Mouse (Mus musculus): Measurements from ENCODE around the gene Trak2.
"Not testable (repeated sequence)": the region's sequence is repeated elsewhere in the genome, so short reads cannot be mapped to it uniquely, and the experiment has no call there.

The Trak2 gene

DNA sequence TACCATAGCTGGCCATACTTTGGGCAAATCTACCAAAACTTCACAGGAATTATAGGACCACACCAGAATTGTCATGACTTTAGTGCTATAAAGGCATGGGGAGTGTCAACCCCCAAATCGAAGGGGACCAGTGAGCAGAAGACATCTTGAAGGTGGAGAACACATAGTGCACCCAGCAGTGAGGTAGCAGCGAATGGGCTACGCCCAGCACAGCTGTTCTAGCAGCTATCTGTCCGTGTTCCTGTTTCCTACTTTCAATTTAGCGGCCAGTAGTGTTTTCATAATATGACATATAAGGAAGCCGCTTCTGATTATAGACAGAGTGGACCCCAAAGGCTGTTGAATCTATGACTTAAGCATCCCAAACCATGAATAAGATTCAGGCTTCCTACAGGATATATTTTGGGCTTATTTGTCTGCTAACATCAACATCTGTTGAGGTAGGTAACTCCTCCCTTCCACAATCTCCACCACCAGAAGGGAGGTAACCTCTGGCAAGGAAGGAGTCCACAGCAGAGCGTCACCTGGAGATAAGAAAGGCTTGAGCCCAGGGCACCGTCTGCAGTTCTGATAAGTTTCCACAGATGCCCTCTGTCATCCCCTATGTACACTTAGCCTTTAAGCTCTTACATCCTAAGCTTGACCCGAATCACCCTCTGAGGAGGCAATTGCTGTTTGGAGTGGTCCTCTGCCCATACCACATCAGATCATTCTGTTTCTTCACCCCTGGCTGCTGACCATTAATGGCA, 19.4 kb downstream of the Trak2 start:
- no peak for DNase-seq

DNA sequence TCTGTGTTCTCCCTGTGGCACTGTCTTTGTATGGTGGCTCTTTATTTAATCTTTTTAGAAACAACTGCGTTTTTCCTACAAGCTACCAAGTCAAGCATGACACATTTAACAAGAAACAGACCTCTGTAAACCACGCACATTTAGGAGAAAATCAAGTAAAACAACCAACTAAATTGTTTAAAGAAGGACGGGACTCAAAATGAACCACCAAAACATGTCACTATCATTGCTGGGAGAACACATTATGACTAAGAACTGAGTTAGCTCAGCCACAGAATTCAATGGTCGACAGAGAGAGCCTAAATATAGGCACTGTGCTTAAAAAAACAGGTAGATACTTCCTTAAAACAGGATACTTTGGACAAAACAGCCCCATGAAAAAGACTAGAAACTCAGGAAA, 20.2 kb downstream of the Trak2 start:
- no peak for DNase-seq

DNA sequence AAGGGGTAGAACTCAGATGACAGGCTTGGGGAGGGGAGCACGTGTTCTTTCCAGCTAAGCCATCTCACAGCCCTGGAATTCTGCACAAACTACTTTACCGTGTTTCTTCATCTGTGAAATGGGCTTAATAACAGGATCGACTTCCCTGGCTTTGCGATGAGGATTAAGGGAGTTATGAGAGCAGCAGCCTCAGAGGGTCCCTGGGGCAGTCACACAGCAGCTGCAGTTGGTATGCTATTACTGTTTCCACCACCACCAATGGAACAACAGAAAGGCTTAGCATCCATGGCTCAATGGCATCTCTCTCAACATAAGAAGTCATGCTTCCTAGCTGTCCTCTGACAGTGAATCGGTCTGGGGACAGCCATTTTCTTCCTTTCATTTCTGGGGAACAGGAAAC, 20.7 kb downstream of the Trak2 start:
- no peak for DNase-seq

- DNase-seq: no peak
Observed at GRCm38 (mm10) chr1:58951841-58952240, 21.4 kb downstream of the Trak2 start.

GRCm38 (mm10) chr1:58950899-58951648, 22.2 kb downstream of the Trak2 start:
- DNase-seq: no peak

DNA sequence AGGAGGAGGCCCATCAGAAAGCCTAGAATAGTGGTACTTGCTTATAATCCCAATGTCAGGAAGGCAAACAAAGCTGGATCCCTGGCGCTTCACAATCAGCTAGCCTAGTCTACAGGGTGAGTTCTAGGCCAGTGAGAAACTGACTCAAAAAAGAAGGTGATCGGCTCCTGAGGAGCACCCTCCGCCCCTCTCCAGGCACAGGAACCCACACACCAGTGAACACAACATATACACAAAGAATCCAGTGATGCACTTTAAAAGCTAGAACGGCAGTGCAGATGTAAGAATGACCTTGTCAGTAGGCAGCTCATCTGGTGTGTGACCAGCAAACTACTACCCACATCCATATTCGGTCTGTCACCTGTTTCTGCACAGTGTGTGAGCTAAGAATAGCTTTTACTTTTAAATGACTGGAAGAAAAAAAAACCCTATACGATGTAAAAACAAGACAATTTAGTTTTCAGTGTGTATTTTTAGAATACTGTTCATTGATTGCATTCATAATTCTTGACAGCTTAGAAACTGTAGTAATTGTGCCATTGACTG, 23.6 kb downstream of the Trak2 start:
- DNase-seq: no peak

GRCm38 (mm10) chr1:58946718-58947117, 26.5 kb downstream of the Trak2 start:
- DNase-seq: no peak

- no peak for DNase-seq
Observed at GRCm38 (mm10) chr1:58945960-58946670, 27.1 kb downstream of the Trak2 start.

DNA sequence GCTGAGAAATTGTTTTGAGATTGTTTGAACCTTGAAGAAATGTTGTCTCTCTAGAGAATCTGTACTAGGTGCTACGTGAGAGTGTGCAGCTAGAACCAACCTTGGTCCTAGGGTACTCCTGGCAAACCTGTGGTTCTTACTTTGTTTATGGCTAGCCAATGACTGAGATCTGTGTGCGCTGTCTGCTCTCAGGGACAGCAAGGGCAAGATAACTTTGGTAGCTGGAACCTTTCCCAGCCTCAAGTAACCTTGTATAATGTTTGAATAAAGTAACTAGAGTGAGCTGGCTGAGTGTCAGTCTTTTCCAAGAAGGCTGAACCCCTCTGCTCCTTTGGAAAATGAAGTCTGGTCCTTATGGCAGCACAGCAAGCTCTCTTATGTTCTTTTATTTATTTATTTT, 27.7 kb downstream of the Trak2 start:
- no peak for DNase-seq

DNA sequence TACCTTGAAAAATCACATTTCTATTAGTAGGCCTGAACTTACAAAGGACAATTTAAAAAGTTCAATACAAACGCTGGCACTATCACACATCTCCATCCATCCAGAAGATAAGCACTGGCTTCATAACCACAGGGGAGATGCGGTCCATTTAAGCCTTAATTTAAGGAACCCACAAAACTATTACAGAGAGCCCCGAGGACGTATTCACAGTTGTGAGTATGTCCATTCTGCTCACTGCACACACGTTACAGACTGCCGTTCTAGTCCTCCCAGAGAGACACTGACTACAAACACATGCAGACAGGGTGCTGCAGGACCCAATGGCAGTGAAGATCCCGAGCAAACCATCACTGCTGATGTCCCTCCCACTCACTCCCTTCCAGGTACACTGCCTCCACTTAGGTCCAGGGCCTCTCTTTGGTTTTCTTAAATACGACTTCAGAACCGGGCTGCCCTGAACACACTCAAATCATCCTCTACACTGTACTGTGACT, 35.6 kb downstream of the Trak2 start:
- DNase-seq: no peak

DNA sequence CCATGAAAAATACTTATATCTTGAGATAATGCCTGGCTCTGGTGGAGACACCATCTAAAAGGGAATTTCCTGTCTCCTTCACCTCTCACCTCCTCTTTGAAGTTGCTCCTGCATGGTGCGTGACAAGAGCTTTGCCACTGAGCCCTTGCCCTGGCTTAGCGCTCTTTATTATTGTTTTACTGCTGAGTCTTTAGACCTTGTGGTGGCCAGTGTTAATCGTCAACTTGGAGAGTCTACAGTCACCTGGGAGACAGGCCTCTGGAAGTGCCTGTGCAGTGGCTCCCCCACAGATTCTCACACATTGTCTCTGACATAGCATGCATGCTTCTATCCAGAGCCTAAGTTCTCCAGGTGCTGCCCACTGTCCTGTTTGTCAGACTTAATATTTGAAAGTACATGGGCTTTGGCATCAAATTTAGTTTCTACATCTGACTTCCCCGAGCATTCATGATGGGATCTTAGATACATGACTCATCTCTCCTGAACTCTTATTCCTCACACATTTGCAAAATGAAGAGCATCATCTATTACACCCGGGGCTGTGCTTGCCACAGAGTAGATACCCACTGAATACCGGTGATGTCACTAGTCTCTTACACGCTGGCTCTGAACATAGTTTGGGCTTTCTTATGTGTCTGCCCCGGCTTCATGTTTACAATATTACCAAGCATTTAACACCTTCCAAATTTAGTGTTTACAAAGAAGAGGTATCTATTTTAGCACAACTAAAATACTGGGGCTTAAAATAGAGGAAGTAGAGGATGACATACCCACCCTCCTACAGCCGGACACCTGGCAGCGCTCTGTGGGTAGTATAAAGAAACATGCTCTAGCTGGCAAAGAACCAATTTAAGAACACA, 36.3 kb downstream of the Trak2 start:
- DNase-seq: no peak

- DNase-seq: no peak
Observed at GRCm38 (mm10) chr1:58926664-58927063, 46.6 kb downstream of the Trak2 start.

DNA sequence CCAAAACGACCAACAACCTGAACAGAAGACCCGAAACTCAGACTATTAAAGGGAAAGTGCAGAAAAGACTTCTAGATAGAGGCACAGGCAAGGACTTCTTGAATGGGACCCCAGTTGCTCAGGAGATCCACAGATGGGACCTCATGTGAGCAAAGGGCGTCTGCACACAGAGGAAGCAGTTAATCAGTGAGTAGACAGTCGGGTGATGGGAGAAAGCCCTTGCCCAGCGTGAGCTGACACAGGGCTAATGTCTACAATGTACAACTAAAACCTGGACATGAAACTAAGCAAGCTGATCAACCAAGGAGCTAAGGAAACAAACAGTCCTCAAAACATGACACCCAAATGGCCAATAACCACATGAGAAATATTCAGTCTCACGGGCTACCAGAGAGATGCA, 55.7 kb downstream of the Trak2 start:
- DNase-seq: no peak

DNA sequence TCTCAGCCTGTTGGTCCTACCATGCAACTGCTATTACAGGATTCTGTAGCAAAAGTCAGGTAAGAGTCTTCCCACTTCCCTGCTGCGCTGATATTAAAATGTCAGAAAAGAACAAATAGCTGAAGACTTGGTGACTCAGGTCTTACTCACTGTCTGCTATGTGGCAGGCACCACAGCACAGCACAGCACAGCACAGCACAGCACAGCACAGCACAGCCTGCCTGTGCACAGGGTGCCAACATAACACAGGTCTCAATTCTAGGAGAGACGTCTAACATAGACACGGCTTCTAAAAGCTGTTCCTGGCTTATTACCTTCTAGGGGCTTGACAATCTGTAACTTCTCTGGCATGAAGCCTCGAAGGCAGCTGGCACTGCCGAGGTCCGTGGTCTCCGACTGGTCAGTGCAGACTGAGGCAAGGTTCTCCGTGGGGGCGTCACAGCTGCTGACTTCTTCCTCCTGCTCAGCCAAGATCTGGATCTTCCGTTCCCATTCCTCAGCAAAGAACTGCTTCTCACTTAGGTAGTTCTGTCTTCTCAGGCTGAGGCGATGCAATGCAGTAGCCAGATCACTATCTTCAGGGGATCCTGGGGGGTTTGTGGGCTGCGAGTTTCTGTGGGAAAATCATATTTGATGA, 63.5 kb downstream of the Trak2 start:
- no peak for DNase-seq

GRCm38 (mm10) chr1:58903681-58904080, 69.5 kb downstream of the Trak2 start:
- no peak for DNase-seq

- DNase-seq: peak; percentile 18 to 27
Observed at GRCm38 (mm10) chr1:58897561-58897960, 75.7 kb downstream of the Trak2 start.

DNA sequence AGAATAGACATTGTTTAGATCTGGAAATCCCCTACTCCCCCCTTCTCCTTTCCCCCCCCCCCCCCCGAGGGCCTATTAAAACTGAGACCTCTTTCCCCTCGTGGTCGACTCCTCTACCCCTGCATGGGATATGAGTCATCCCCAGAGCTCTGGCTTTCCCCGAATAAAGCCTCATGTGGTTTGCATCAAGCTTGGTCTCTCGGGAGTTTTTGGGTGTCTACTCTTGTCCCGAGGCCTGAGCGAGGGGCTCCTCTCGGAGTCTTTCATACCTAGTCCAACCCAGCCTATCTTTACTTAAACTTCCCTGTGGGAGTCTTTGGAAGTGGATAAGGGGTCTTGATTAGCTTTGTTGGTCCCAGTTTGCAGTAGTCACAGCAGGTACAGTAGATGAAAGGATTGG, 80.8 kb downstream of the Trak2 start:
- DNase-seq: not testable (repeated sequence)

DNA sequence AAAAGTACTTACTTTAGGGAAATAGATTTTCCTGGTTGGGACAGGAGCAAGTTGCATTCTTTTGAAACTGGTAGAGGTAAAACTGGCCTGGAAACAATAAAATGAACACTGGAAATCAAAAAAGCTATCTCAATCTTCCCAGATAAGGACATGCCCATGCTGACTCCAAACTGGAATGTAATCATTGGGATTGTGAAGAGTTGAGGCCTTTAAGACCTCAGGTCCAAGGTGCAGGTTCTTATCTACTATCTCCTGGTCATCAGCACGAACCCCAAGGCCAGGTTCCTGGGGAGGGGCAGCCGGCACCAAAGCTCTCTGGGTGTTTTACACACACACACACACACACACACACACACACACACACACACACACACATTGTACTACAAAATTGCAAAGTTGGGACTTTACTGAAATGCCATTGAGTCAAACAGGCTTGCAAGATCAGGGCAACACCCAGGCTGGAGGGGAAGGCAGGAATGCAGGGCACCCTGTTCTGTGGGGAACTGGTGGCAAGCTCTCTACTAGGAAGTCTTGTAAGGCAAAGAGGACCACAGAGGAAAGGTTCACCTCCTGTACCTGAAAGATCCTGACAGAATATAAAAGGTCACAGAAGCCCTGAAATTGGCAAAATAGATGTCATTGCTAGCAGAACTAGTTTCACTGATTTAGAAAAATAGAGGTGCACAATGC, 81.6 kb downstream of the Trak2 start:
- not testable (repeated sequence) for DNase-seq

DNA sequence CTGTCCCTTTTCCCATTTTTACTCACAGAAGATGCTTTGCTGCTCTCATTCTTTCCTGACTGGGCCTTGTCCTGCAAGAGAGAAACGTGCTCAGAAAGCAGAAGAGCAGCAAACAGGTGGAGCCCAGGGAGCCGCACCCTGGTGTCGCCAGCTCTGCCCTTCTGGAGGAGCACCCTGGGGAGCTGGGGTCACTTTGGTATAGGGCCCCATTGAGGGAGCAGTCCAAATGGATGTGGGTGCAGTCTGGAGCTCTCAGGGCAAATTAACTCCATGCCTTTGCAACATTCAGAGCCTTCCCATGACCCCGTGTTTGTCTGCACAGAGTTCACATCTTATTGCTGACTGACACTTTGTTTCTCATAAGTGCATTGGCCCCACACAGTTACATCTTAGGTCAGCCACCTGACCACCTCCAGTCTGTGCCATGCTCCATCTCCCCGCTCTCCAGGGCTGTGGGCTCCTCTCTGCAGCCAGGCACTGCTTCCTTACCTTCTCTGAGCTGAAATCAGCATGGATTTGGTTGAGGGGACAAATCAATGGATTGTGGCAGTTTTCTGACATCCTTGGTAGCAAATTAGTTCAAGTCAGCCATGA, 82.4 kb downstream of the Trak2 start:
- not testable (repeated sequence) for DNase-seq

GRCm38 (mm10) chr1:58889826-58890546, 83.2 kb downstream of the Trak2 start:
- no peak for DNase-seq

Data from cerebellum, postnatal 10 days (tissue).